Mouse (Mus musculus): ENCODE measurements around the gene Zfp330. TPM values are rescaled to one million over a fixed set of nuclear protein-coding genes. Genes with fewer than 3 reads are reported as not detected.

Gene Zfp330
- 1.7 and 2.3 TPM in 2 replicates for polyA plus RNA-seq (2012; rRNA removed)

DNA sequence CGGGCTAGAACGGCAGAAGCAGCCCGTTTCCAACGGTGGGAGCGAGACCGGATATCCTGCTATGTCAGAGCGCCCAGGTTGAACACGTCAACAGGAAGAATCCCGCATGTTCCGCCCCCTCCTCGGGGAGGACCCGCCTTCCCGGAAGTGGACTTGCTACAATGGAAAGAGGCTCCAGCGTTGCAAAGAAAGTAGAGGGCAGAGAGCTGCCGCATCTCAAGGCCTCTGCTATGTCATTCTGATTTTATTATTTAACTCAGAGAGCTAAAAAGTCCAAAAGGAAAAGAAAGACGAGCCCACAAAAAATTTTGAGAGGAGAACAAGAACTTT lies at the start of gene Zfp330:
Gene Zfp330 (minus strand): TSS at position 68 of the 330 bp plus-strand sequence.
- TF ChIP-seq CTCF (IDR thresholded peaks at IDR 0.05; ENCODE audit: extremely low read depth, insufficient read length, insufficient replicate concordance, low read depth, low read length) (no peak), POLR2A (IDR thresholded peaks at IDR 0.05; ENCODE audit: low read depth, low read length) (peak; percentile 66; the same call in 1 of the 2 replicates)
- H3K4me3 ChIP-seq (ENCODE audit: low read depth, low read length), result peak within 1 kb of the TSS; percentile 82
- WGBS, result under 1% methylated on average over 16 of the region's 16 CpGs
- no peaks in the 10 kb centered on the region for H3K4me1 ChIP-seq (ENCODE audit: control insufficient read depth, insufficient read depth, insufficient read length, low read length)
- peaks cover 10% of the 10 kb centered on the region for H3K36me3 ChIP-seq (ENCODE audit: control insufficient read depth, insufficient read depth, low read length)
- H3K27me3 ChIP-seq (ENCODE audit: control insufficient read depth, insufficient read depth, low read length), result no peaks in the 10 kb centered on the region
- H3K27ac ChIP-seq (ENCODE audit: insufficient read depth, low read depth, low read length), result peak within 1 kb of the TSS; percentile 21; the same call in 1 of the 2 replicates

DNA sequence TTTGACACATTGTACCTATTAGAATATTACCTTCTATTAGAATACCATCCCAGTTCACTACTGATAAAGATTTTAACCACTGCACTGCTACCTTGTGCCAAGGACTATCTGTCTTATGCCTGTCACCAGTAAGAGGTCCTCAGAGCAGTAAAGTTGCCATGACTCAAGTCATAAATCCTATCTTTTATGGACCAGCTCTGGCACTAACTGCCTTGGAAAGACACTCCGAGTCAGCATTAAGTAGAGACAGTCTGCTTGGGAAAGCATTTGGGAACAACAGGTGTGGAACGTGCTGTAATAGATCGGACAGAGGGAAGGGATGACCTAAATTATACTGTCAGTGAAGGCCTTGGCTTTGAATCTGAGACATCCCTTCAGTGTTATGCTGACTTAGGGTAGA lies 4.0 kb upstream of the Zfp330 start:
- 34% methylated on average over 3 of the region's 3 CpGs for WGBS
- TF ChIP-seq CTCF (IDR thresholded peaks at IDR 0.05; ENCODE audit: extremely low read depth, insufficient read length, insufficient replicate concordance, low read depth, low read length) (no peak), POLR2A (IDR thresholded peaks at IDR 0.05; ENCODE audit: low read depth, low read length) (no peak)
- Histone ChIP-seq H3K4me1 (ENCODE audit: control insufficient read depth, insufficient read depth, insufficient read length, low read length) (no peaks in the 10 kb centered on the region), H3K27me3 (ENCODE audit: control insufficient read depth, insufficient read depth, low read length) (no peaks in the 10 kb centered on the region), H3K36me3 (ENCODE audit: control insufficient read depth, insufficient read depth, low read length) (no peaks in the 10 kb centered on the region), H3K27ac (ENCODE audit: insufficient read depth, low read depth, low read length) (no peak overlapping the region), H3K4me3 (ENCODE audit: low read depth, low read length) (no peak overlapping the region)

DNA sequence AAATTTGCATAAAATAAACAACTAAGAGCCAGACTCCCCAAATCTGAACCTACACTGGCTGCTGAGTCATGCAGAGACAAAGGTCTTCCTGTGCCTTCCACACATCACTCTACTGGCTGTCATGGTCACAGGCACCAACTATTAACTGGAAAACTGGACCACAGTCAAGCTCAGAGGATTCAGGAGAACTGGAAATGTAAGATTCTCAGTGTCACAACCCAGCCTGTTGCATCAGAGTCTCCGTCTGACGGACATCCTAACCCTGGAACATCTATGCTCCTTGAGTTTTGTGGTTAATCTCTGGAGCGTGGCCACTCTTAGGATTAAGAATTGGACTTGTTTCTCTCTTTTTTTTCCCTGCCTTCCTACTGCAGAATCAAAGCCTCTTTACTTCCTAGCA lies 3.4 kb upstream of the Zfp330 start:
- H3K4me3 ChIP-seq (ENCODE audit: low read depth, low read length), result no peak overlapping the region
- H3K27ac ChIP-seq (ENCODE audit: insufficient read depth, low read depth, low read length), result no peak overlapping the region
- TF ChIP-seq CTCF (IDR thresholded peaks at IDR 0.05; ENCODE audit: extremely low read depth, insufficient read length, insufficient replicate concordance, low read depth, low read length) (no peak), POLR2A (IDR thresholded peaks at IDR 0.05; ENCODE audit: low read depth, low read length) (no peak)
- H3K36me3 ChIP-seq (ENCODE audit: control insufficient read depth, insufficient read depth, low read length), result no peaks in the 10 kb centered on the region
- WGBS, result 82% methylated on average over 3 of the region's 3 CpGs
- no peaks in the 10 kb centered on the region for H3K4me1 ChIP-seq (ENCODE audit: control insufficient read depth, insufficient read depth, insufficient read length, low read length)
- H3K27me3 ChIP-seq (ENCODE audit: control insufficient read depth, insufficient read depth, low read length), result no peaks in the 10 kb centered on the region

DNA sequence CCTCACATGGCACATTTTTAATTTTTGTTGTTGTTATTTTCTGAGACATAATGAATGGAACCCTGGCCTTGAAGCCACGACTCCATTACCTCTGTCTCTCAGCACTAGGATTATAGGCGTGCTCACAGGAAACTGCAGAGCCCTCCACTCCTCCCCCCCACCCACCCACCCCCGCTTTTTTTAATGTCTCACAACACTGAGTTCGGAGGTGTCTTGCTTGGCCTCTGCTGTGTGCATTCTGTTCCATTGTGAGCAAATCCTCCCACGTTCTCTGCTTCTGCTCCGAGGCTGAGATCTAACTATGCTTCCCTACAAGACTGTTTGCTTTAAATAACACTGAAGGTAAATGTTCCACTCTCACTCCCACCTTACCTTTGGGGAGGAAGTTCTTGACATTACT lies 522 bp upstream of the Zfp330 start:
- WGBS, result 54% methylated on average over 6 of the region's 6 CpGs
- H3K4me3 ChIP-seq (ENCODE audit: low read depth, low read length), result no peak overlapping the region
- no peak overlapping the region for H3K27ac ChIP-seq (ENCODE audit: insufficient read depth, low read depth, low read length)
- peaks cover 10% of the 10 kb centered on the region for H3K36me3 ChIP-seq (ENCODE audit: control insufficient read depth, insufficient read depth, low read length)
- no peaks in the 10 kb centered on the region for H3K27me3 ChIP-seq (ENCODE audit: control insufficient read depth, insufficient read depth, low read length)
- TF ChIP-seq POLR2A (IDR thresholded peaks at IDR 0.05; ENCODE audit: low read depth, low read length) (no peak), CTCF (IDR thresholded peaks at IDR 0.05; ENCODE audit: extremely low read depth, insufficient read length, insufficient replicate concordance, low read depth, low read length) (no peak)
- no peaks in the 10 kb centered on the region for H3K4me1 ChIP-seq (ENCODE audit: control insufficient read depth, insufficient read depth, insufficient read length, low read length)

DNA sequence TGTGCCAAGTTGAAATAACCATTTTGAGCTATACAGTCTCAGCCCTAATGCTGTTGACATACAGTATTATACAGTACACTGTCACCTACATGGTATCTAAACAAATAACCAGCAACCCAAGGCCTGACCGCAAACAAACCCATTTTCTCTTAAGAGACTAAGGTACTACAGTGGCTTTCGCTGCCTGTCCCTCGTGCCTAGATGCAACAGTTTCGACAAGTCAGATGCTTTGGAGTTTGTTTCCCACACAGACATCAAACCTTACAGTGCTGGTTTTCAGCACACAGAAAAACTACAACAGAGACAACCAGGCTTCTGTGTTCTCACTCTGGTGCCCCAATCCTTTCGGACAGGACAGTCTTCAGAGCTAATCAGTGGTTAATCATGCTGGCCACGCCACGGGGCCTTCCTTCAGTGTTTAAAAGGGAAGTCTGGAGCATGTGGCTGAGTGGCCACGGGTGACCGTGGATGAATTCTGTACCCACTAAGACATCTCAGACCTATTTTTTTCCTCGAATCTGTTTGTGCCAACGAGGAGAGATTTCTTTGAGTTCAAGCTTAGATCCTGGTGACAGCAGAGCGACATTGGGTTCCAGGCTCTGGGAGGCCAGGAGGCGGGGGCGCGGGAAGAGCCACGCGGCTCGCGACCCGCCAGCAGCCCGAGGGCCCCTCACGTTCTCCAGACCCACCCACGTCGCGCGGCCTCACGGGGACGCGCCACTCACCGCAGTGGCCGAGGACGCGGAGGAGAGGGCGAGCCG lies 448 bp downstream of the Zfp330 start:
- H3K27ac ChIP-seq (ENCODE audit: insufficient read depth, low read depth, low read length), result peak overlapping the region; percentile 21; the same call in 1 of the 2 replicates
- H3K4me1 ChIP-seq (ENCODE audit: control insufficient read depth, insufficient read depth, insufficient read length, low read length), result no peaks in the 10 kb centered on the region
- WGBS, result 2% methylated on average over 35 of the region's 35 CpGs
- no peak for TF ChIP-seq CTCF (IDR thresholded peaks at IDR 0.05; ENCODE audit: extremely low read depth, insufficient read length, insufficient replicate concordance, low read depth, low read length)
- no peak for TF ChIP-seq POLR2A (IDR thresholded peaks at IDR 0.05; ENCODE audit: low read depth, low read length)
- H3K36me3 ChIP-seq (ENCODE audit: control insufficient read depth, insufficient read depth, low read length), result peaks cover 14% of the 10 kb centered on the region
- no peaks in the 10 kb centered on the region for H3K27me3 ChIP-seq (ENCODE audit: control insufficient read depth, insufficient read depth, low read length)
- peak overlapping the region; percentile 82 for H3K4me3 ChIP-seq (ENCODE audit: low read depth, low read length)

DNA sequence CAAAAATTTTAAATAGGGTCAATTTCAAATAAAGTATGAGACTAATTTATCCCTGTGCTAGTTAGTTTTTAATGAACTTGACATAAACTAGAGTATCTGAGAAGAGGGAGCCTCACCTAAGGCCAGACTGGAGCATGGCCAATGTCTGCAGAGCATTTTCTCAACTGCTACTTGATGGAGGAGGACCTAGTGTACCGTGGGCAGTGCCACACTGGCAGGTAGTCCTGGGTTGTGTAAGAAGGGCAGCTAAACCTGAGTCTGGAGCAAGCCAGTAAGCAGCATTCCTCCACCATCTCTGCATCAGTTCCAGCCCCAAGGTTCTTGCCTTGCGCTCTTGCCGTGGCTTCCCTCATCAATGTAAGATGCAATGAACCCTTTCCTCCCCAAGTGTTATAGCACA lies 3.1 kb downstream of the Zfp330 start:
- peaks cover 32% of the 10 kb centered on the region for H3K36me3 ChIP-seq (ENCODE audit: control insufficient read depth, insufficient read depth, low read length)
- TF ChIP-seq CTCF (IDR thresholded peaks at IDR 0.05; ENCODE audit: extremely low read depth, insufficient read length, insufficient replicate concordance, low read depth, low read length), result no peak
- TF ChIP-seq POLR2A (IDR thresholded peaks at IDR 0.05; ENCODE audit: low read depth, low read length), result no peak
- H3K4me1 ChIP-seq (ENCODE audit: control insufficient read depth, insufficient read depth, insufficient read length, low read length), result no peaks in the 10 kb centered on the region
- 88% methylated on average over 3 of the region's 3 CpGs for WGBS
- no peak overlapping the region for H3K4me3 ChIP-seq (ENCODE audit: low read depth, low read length)
- H3K27me3 ChIP-seq (ENCODE audit: control insufficient read depth, insufficient read depth, low read length), result no peaks in the 10 kb centered on the region
- H3K27ac ChIP-seq (ENCODE audit: insufficient read depth, low read depth, low read length), result no peak overlapping the region

DNA sequence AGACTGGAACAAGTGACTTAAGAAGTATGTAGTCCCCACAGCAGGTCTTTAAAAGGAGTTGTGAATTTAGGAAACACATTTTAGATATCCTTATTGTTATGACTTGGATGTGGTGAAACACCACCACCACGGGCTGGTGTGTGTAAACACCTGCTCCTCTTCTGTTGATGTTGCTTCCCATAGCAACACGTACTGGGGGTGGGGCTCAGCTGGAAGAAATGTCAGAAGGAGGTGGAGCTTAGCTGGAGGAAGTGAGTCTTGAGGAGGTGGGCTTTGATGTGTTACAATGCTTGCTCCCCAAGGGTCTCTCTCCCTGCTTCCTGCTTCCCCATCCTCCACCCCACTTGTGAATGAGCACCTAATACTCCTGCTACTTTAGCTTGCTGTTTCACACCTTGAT lies 14.9 kb downstream of the Zfp330 start:
- Histone ChIP-seq H3K27me3 (ENCODE audit: control insufficient read depth, insufficient read depth, low read length) (no peaks in the 10 kb centered on the region), H3K4me3 (ENCODE audit: low read depth, low read length) (no peak overlapping the region), H3K4me1 (ENCODE audit: control insufficient read depth, insufficient read depth, insufficient read length, low read length) (no peaks in the 10 kb centered on the region), H3K36me3 (ENCODE audit: control insufficient read depth, insufficient read depth, low read length) (peaks cover 16% of the 10 kb centered on the region), H3K27ac (ENCODE audit: insufficient read depth, low read depth, low read length) (no peak overlapping the region)
- WGBS, result 26% methylated on average over 2 of the region's 2 CpGs
- no peak for TF ChIP-seq POLR2A (IDR thresholded peaks at IDR 0.05; ENCODE audit: low read depth, low read length)
- no peak for TF ChIP-seq CTCF (IDR thresholded peaks at IDR 0.05; ENCODE audit: extremely low read depth, insufficient read length, insufficient replicate concordance, low read depth, low read length)

All from small intestine, adult 2 months (tissue).